Mouse (Mus musculus): ENCODE measurements around the gene Tmem120a. TPM values are rescaled to one million over a fixed set of nuclear protein-coding genes. Genes with fewer than 3 reads are reported as not detected.

Gene Tmem120a
- 17.2 and 21.9 TPM in 2 replicates for polyA plus RNA-seq (2012; rRNA removed)

GRCm38 (mm10) chr5:135743741-135744609 is at the start of gene Tmem120a:
Tmem120a (minus strand) TSS chr5:135744448.

GRCm38 (mm10) chr5:135778471-135779445 is 34.5 kb upstream of the Tmem120a start, which contains the start of gene Mdh2:
Mdh2 (plus strand) TSS chr5:135778480.

GRCm38 (mm10) chr5:135777796-135778470 is 33.7 kb upstream of the Tmem120a start, which contains the start of gene Styxl1:
Styxl1 (minus strand) TSS chr5:135778385.

Other genes with a start within 250 kb of the Tmem120a start
- 37.4 and 50.7 TPM in 2 replicates for gene Hip1, start 199.3 kb downstream of the Tmem120a start, polyA plus RNA-seq (2012; rRNA removed)
- not detected in 2 replicates for gene Ccl26, start 180.9 kb downstream of the Tmem120a start, polyA plus RNA-seq (2012; rRNA removed)
- 1.1 and 1.9 TPM in 2 replicates for gene Ccl24, start 171.4 kb downstream of the Tmem120a start, polyA plus RNA-seq (2012; rRNA removed)
- gene Rhbdd2, start 111.8 kb downstream of the Tmem120a start, polyA plus RNA-seq (2012; rRNA removed): 31.3 and 43.9 TPM in 2 replicates
- 98.3 and 105 TPM in 2 replicates for gene Por, start 74.4 kb downstream of the Tmem120a start, polyA plus RNA-seq (2012; rRNA removed)
- gene Styxl1, start 33.9 kb upstream of the Tmem120a start, polyA plus RNA-seq (2012; rRNA removed): 0.09 TPM in 1 of 2 replicates, not detected in the other
- 368 and 514 TPM in 2 replicates for gene Mdh2, start 34.0 kb upstream of the Tmem120a start, polyA plus RNA-seq (2012; rRNA removed)
- gene Srrm3, start 62.4 kb upstream of the Tmem120a start, polyA plus RNA-seq (2012; rRNA removed): 25.2 and 42.1 TPM in 2 replicates
- gene Hspb1, start 143.5 kb upstream of the Tmem120a start, polyA plus RNA-seq (2012; rRNA removed): 17.4 and 33.9 TPM in 2 replicates
- gene Ywhag, start 190.2 kb upstream of the Tmem120a start, polyA plus RNA-seq (2012; rRNA removed): 154 and 188 TPM in 2 replicates
- 1.3 and 4.9 TPM in 2 replicates for gene Ssc4d, start 230.1 kb upstream of the Tmem120a start, polyA plus RNA-seq (2012; rRNA removed)
- 0.09 and 0.10 TPM in 2 replicates for gene Zp3, start 235.7 kb upstream of the Tmem120a start, polyA plus RNA-seq (2012; rRNA removed)